Mouse (Mus musculus): ENCODE results near the gene Chchd3.

Chchd3 gene

DNA sequence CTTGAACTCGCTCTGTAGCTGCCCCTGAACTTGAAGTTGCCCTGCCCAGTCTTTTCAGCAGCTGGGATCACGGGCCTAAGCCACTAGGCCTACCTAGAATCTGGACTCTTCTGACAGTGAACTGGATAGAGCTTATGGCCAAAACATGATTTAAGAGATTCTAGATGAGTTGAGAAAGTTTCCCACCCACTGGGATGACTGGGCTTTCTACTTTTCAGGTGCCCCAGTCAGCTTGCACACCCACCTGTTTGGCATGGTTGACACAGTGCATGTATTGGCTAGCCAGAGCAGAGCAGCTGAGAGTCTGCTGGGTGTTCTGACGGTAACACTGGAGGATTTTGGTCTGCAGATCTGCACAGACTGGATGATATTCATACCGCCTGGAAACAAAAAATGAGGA lies 256.4 kb downstream of the Chchd3 start:
- no peak for DNase-seq (ENCODE audit: low read depth, low spot score)

DNA sequence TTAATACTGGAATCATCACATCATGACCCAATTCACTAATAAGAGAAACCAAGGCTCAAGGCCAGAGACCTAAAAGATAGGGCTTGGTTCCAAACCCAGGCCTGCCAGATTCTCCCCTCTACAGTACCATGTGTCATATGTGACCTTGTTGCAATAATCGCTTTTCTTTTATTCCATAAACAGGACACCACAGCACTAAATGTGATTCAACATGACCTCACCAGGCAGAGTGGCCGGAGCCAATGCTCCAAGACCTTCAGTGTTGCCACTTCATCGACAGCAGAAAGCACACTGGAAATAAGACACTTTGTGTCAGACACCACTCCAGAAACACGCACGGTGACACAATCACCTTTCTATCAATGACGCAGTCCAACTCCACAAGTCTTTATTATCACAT lies 258.3 kb downstream of the Chchd3 start:
- DNase-seq (ENCODE audit: low read depth, low spot score) = no peak

DNA sequence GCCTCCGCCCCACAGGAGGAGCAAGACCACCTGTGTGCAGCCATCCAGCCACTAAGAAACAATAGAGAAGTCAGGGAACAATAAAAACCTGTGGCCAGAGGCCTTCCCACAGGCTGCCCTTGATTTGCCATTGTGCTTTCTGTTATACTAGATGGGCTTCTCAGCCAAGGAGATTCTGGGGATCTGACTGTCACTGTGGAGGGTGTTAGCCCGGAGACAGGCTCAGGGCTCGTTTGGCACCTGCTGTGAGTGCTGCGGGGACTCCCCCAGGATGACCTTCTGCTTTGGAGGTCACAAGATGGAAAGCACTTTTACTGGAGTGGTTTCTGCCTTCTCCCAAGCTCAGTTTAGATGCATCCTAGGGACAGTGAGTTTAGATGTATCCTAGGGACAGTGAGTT lies 262.5 kb downstream of the Chchd3 start:
- no peak for DNase-seq (ENCODE audit: low read depth, low spot score)

DNA sequence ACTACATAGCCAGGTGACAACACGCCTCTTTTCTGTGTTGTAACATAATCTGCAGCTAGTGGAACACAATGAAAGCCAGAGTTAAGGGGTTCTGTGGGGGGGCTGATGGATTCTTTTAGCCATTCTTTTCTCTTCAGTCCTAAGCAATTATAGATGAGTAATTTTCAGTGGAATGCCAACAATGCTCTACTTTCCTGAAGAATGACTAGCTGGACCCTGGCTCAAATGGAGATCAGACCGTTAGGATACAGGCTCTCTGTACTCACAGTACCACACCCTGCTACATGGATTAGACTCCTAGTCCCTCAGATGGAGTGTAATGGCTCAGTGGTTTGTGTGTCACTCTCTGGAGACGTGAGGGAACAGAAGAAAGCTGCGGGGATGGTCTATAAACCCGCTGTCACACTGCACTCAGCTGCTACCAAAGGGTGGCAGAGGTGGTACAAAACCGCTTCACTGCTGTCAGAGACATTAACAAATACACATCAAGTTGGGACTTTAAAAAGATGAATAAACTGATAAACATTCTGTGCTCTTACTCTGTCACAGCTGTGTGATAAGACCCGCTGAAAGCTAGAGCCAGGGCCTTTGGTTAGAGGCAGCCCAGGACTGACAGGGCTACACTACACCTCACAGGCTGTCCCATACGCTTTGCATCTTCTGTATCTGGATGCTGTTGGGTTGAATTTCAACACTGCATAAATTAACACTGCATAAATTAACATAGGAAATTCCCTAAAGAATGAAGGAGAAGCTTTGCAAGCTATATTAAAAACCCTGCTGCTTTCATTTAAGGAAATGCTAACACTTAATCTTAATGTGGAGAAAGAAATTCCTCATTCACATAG lies 264.2 kb downstream of the Chchd3 start:
- no peak for DNase-seq (ENCODE audit: low read depth, low spot score)

DNA sequence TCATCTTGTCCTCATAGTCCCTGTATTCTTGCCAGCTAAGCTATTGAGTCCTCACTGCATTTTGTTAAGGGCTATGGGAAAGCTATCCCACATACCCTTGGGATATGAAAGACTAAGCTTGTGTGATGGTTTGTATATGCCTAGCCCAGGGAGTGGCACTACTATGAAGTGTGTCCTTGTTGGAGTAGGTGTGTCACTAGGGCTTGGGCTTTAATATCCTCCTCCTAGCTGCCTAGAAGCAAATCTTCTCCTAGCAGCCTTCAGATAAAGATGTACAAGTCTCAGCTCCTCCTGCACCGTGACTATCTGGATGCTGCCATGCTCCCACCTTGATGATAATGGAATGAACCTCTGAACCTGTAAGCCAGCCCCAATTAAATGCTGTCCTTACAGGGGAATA lies 266.5 kb downstream of the Chchd3 start:
- DNase-seq (ENCODE audit: low read depth, low spot score) = no peak

DNA sequence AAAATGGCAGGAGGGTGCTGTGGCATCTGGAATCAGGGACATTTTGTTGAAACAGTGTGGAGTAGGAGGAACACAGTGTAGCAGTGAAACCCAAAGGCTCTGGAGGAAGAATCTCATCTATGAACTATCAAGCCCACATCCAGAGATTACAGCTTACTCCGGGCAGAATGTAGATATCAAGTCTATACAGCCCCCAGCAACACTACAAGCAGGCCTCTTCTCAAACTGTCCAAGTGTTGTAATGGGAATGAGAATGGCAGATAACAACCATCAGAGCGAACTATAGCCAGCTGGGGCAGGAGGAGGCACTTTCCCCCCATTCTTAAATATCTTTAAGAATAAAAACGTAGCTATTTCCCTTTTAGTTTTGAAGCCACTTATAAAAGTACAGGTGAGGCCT lies 266.9 kb downstream of the Chchd3 start:
- DNase-seq (ENCODE audit: low read depth, low spot score) = no peak

DNA sequence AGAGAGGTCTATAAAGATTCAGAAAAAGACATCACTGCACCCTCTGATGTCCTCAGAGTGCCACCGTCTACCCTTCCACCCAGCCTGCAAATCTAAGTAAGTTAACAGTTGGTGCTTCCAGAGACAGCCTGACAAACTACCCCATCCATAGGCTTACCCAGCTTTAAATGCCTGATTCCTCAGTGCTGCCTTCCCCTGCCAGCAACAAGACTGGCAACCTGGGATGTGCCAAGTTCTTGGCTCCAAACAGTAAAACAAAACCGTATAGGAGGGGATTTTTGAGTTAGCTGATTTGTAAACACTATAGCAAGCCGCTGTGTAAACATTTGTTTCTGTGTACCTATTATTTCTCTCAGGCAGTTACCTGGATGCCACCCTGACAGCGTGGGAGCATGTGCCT lies 269.6 kb downstream of the Chchd3 start:
- DNase-seq (ENCODE audit: low read depth, low spot score) = no peak

DNA sequence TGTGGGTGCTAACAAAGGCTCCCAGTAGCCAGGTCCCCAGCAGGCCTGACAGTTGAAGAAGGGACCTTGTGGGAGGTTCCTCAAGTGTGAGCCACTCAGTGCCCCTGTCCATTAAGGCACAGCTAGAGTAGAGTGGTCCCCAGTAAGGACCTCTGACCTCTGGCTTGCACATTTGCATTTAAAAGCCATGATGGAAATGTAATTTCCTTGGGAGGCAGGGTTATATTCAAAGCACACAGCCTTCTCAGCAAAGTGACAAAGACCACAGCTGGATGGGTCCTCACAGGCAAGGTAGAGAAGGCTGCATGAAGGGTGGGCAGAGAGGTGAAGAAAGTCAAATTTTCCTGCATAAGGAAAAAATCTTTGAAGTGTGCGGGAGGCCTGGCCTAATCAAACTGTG lies 272.7 kb downstream of the Chchd3 start:
- no peak for DNase-seq (ENCODE audit: low read depth, low spot score)

DNA sequence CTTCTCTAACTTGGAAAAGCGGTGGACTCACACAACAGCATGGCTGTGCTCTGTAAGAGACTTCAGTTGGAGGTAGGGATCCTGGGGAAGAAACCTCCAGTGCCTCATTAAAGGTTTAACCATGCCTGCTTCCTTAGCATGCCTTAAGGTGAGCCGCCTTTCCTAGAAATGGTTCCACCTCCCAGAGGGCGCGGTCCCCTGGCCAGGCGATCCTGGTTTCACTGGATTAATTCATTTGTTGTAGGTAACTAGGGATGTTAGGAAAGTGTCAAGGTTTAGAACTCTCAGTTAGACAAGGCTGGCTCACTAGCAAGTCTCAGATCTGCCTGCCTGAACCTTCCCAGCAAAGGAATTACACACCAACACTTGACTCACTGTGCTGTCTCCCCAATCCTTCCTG lies 273.9 kb downstream of the Chchd3 start:
- DNase-seq (ENCODE audit: low read depth, low spot score) = no peak

DNA sequence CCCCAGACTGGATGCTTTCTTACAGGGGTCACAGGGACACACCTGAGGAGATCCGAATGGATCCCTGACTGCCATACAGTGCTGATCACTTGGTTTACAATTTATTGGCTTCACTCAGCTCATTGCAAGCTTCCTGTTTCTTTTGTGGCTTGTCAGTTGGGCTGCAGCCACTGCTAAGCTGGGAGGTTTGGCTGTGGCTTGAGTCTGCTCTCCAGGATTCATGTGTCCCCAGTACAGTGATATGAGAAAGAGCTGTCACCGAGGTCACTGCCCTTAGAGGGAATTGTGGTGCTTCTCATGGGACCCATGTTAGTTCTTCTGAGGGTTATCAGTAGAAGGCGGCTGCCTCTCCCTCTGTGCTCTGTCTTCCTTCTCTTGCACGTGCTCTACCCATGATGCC lies 277.0 kb downstream of the Chchd3 start:
- no peak for DNase-seq (ENCODE audit: low read depth, low spot score)

DNA sequence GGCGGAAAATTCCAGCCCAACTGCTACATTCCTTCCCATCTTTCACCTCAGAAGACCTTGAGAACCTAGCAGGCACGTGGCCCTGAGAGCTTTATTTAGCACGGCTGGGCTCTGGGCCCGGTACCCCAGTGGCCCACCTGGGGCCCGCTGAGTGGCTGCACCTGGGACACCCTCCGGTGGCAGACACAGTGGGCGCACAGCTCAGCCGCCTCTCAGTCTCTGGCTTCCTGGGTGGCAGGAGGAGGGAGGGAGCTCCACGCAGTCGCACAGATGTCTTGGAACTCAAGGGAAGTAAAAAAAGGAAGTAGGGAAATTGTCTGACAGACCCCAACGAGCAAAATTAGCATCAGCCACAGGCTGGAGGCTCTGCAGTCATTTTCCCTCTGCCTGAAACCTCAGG lies 279.5 kb downstream of the Chchd3 start:
- DNase-seq (ENCODE audit: low read depth, low spot score) = no peak

DNA sequence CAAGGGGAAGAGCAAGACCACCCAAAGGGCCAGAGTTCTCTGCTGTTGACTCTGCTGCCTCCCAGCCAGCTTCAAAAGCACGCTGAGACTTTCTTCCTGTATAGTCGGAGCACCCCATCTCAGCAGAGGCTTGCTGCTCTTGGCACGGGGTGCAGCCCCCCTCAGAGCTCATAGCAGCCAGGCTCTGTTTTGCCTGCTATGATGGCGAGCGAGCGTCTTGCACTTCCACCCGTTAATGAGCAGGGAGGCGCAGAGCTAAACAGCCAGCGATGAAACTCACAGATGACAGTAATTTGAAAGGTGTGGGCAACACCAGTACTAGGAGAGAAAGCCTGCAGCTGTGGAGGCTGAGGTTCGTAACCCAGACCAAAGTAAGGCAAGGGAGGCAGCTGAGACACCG lies 283.7 kb downstream of the Chchd3 start:
- DNase-seq (ENCODE audit: low read depth, low spot score) = no peak

DNA sequence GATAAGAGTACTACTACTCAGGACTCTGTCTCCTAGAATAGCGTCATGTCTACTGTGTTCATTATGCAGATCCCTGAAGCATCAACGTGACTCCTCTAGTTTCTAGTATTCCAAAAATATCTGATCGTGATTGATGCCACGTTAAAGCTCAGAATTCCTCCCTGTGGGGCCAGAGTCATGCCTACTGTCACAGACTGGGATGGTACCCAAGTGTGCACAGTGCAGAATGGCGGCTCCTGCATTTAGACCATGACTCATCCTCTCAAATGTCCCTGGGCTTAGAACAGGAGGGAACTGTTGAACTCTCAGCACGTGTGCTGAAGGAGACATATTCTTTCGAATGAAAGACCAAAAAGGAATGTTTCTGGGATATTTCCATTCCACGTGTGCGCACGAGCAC lies 305.5 kb downstream of the Chchd3 start:
- DNase-seq (ENCODE audit: low read depth, low spot score) = no peak

DNA sequence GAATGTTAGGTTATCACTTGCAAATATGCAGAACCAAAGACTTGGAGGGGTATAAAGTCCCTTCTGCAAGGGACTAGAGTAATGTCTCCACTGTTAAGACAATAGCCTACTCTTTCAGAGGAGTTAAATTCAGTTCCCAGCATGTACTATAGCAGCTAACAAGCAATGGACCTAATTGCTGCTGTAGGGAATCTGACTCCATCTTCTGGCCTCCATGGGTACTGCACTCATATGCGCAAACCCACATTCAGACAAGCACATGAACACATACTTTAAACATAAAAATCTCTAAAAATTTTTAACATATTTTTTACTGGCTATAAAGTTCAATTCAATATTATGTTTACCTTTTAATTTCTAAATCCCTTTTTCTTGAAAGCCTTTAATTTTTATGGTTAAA lies 310.2 kb downstream of the Chchd3 start:
- no peak for DNase-seq (ENCODE audit: low read depth, low spot score)

DNA sequence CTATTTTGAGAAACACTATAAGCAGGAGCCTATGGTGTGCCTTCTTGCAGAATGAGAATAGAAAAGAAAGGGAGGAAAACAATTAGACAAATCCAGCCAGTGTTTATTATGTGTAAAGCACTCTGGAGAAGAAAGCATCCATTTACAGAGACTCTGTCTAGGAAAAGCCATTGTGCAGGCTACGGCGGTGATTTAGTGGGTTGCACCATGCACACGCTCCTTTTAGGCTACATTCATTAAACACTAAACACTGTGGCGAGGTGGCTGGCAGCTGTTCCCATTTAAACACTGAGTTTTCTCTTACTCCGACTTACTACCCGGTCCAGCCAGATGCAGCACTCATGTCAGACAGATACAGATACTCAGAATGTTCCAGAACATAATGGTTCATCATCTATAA lies 311.3 kb downstream of the Chchd3 start:
- DNase-seq (ENCODE audit: low read depth, low spot score) = no peak

DNA sequence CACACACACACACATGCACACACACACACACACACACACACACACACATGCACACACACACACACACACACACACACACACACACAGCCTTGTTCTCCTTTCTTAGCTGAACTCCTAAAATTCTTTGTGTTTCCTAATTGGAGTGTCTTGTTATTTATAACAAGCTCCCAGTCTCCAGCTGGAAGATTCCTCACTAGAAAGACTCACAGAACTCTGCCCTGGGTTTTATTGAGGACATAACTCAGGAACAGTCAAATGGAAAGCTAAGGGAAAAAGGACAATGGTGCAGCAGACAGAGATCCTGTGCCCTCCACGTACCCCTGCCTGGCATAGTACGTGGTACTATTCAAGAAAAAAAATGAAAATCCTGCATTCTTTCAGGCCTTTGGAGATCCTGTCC lies 312.7 kb downstream of the Chchd3 start:
- no peak for DNase-seq (ENCODE audit: low read depth, low spot score)

All from retina, adult 2 months (tissue).